Mouse (Mus musculus) C3H10T1/2 (cell line): Measurements from ENCODE around the gene AL731706.2. TPM values are rescaled to one million over a fixed set of nuclear protein-coding genes. Genes with fewer than 3 reads are reported as not detected.

Experiments used
- polyA plus RNA-seq, 2 experiments: library from polyadenylated mRNA; unstranded; fragments of >200 nt; fragmentation: generic; extraction: Trizol; gene quantifications; one replicate each; pipeline ENCODE4 v1.2.1; 2012; ENCODE audit warnings: missing spikeins in 2 of 2

Gene AL731706.2
- polyA plus RNA-seq, result 10 to 100 TPM in 1 of 2 experiments, 1 to 10 TPM in 1; 2.9 to 33.8 TPM

DNA sequence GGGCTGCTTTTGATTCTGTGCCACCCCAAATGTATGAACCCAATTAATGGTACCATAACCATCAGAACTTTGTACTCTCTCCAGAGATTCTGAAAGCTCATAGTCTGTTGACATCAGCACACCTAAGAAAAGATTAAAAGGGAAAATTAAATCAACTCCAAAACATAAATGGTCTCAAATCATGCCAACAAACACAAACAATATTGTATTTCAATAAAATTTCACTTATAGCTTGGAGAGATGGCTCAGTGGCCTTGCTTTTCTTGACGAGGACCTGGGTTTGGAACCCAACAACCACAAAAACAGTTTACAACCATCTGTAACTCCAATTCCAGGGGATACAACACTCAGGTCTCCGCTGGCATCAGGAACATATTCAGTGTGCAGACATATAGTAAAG, at the start of gene AL731706.2:
AL731706.2 (minus strand) TSS at position 101 of the 400 bp plus-strand sequence.

DNA sequence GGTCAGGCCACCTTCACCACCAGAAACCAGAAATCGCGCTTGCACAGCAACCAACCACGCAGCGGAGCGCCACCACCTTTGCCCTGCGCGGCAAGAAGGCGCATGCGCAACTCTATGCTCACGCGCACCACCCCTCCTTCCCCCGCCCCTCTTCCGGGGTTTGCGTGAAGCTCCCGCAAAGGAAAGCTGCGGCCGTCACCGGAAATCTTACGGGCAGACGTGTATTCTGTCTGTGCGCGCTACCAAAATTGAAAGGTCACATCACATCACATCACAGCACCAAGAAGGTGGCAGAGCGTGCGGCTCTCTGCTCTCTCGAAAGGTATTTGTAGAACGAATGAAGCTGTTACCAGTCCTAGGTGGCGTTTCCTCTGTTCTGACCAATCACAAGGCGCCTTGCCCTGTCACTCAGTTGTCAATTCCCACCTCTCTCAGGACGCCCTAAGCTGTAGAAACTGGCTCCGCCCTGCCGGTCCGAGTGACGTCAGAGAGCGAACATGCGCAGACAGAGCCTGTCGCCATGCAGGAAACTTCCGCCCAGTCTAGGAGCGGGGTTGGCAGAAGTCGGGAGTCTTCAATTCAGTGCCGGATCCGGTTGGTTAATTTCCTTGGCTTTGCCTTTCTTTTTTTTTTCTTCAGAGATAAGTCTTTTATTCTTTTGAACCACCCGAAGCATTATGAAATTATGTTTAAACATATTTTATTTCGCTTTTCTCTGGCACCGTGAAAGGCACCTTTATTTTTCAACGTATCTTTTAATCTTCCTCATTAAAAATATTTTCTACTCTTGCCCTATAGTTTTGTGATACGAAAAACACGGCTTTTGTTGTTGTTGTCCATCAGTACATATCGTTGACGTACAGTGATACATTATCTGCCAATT, 5.8 kb upstream of the AL731706.2 start, which contains the start of the genes Slx4ip, AL731706.1 and Mkks:
Slx4ip (plus strand) TSS at position 151 of the 883 bp plus-strand sequence.
AL731706.1 (minus strand) TSS at position 322 of the 883 bp plus-strand sequence.
Mkks (minus strand) TSS at position 322 of the 883 bp plus-strand sequence.

Other genes with a start within 250 kb of the AL731706.2 start
- gene Snap25, start 172.2 kb downstream of the AL731706.2 start, polyA plus RNA-seq, result not detected
- gene Slx4ip, start 5.5 kb upstream of the AL731706.2 start, polyA plus RNA-seq, result 1 to 10 TPM in 1 of 2 experiments, under 1 TPM in 1; 0.06 to 1.2 TPM
- gene AL731706.1, start 5.7 kb upstream of the AL731706.2 start, polyA plus RNA-seq, result 10 to 100 TPM in 1 of 2 experiments, 1 to 10 TPM in 1; 2.4 to 24.8 TPM
- gene Mkks, start 5.7 kb upstream of the AL731706.2 start, polyA plus RNA-seq, result 1 to 10 TPM in 1 of 2 experiments, under 1 TPM in 1; 0.32 to 4.5 TPM
- gene Jag1, start 231.0 kb upstream of the AL731706.2 start, polyA plus RNA-seq, result 1 to 10 TPM in 1 of 2 experiments, under 1 TPM in 1; 0.16 to 7.0 TPM